Mouse (Mus musculus): ENCODE data around the gene Qk. TPM values are rescaled to one million over a fixed set of nuclear protein-coding genes. Genes with fewer than 3 reads are reported as not detected.

Qk gene
- polyA plus RNA-seq, 1 experiment from 2014 or later, result 42.8 TPM

DNA sequence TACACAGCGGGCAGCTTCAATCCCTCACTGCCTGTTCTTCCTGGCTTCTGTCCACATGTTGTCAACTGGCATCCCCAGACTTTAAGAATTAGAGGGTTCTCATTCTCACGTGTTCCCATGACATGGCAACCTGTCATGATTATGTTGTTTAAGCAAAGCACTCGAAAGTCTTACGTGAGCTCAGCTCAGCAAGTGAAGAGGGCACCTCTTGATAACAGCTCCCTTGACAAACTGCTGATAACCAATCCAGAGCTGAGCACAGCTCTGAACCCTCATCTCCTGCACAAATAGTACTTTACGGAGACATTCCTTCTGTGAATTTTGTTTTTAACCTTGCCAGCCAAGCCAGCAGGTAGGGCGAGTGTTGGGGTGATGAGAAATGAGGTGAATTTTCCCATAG lies 159.2 kb downstream of the Qk start:
- Histone ChIP-seq H3K9ac (ENCODE audit: low read depth, low read length) (no peak overlapping the region), H3K4me1 (ENCODE audit: control insufficient read depth, insufficient read depth, low read length) (no peaks in the 10 kb centered on the region), H3K27ac (replicated peaks; ENCODE audit: low read depth, low read length) (no peak overlapping the region), H3K4me3 (ENCODE audit: low read depth, low read length) (no peak overlapping the region), H3K27me3 (replicated peaks; ENCODE audit: control insufficient read depth, insufficient read depth, low read length) (no peaks in the 10 kb centered on the region), H3K4me2 (ENCODE audit: low read depth, low read length) (no peak overlapping the region), H3K36me3 (ENCODE audit: control insufficient read depth, insufficient read depth, low read length) (no peaks in the 10 kb centered on the region), H3K9me3 (ENCODE audit: control insufficient read depth, low read length) (no peaks in the 10 kb centered on the region)
- WGBS, result 85% methylated on average over 6 of the region's 6 CpGs
- DNase-seq (ENCODE audit: low spot score) (no peak), ATAC-seq (ENCODE audit: low read depth) (no peak)

GRCm38 (mm10) chr17:10152808-10153413 lies 166.7 kb downstream of the Qk start:
- no peak overlapping the region for H3K27ac ChIP-seq (replicated peaks; ENCODE audit: low read depth, low read length)
- no peak overlapping the region for H3K9ac ChIP-seq (ENCODE audit: low read depth, low read length)
- no peaks in the 10 kb centered on the region for H3K9me3 ChIP-seq (ENCODE audit: control insufficient read depth, low read length)
- H3K4me1 ChIP-seq (ENCODE audit: control insufficient read depth, insufficient read depth, low read length), result no peaks in the 10 kb centered on the region
- H3K4me3 ChIP-seq (ENCODE audit: low read depth, low read length), result no peak overlapping the region
- no peak for ATAC-seq (ENCODE audit: low read depth)
- H3K4me2 ChIP-seq (ENCODE audit: low read depth, low read length), result no peak overlapping the region
- no peaks in the 10 kb centered on the region for H3K36me3 ChIP-seq (ENCODE audit: control insufficient read depth, insufficient read depth, low read length)
- WGBS, result 59% methylated on average over 8 of the region's 8 CpGs
- H3K27me3 ChIP-seq (replicated peaks; ENCODE audit: control insufficient read depth, insufficient read depth, low read length), result no peaks in the 10 kb centered on the region
- no peak for DNase-seq (ENCODE audit: low spot score)

Data from embryonic facial prominence, embryonic 14.5 days (tissue).